Mouse (Mus musculus) E14TG2a.4 (cell line): ENCODE measurements around the gene Foxp4.
A peak's percentile ranks its signal among the peaks of the same experiment; 100 is the strongest.

Experiments used
- H3K27me3 ChIP-seq: 2 replicates; pipeline ENCODE4 v1.6.1; 2014; ENCODE audit warnings: low read length, control low read depth; ENCODE audit not compliant: insufficient read depth
- H3K36me3 ChIP-seq: 2 replicates; pipeline ENCODE4 v1.6.1; 2014; ENCODE audit warnings: low read length, control low read depth; ENCODE audit not compliant: insufficient read depth
- H3K4me1 ChIP-seq: replicated peaks from 2 replicates; pipeline ENCODE4 v1.6.1; 2014; ENCODE audit warnings: low read depth, low read length, control low read depth
- H3K4me3 ChIP-seq: replicated peaks from 2 replicates; pipeline ENCODE4 v1.5.1; 2014; ENCODE audit warnings: mild to moderate bottlenecking, low read length
- H3K9me3 ChIP-seq: 2 replicates; pipeline ENCODE4 v1.6.1; 2014; ENCODE audit warnings: low read length, control low read depth
- CTCF ChIP-seq: conservative IDR thresholded peaks from 2 replicates; pipeline ENCODE4 v1.5.1; 2014; ENCODE audit warnings: low read length
- NANOG ChIP-seq: IDR thresholded peaks from 2 replicates; pipeline ENCODE4 v1.6.1; 2014; ENCODE audit warnings: borderline replicate concordance, low read length, mixed read lengths
- POU5F1 ChIP-seq: IDR thresholded peaks from 2 replicates; pipeline ENCODE4 v1.6.1; 2014; ENCODE audit warnings: low read length, borderline replicate concordance

Gene Foxp4

DNA sequence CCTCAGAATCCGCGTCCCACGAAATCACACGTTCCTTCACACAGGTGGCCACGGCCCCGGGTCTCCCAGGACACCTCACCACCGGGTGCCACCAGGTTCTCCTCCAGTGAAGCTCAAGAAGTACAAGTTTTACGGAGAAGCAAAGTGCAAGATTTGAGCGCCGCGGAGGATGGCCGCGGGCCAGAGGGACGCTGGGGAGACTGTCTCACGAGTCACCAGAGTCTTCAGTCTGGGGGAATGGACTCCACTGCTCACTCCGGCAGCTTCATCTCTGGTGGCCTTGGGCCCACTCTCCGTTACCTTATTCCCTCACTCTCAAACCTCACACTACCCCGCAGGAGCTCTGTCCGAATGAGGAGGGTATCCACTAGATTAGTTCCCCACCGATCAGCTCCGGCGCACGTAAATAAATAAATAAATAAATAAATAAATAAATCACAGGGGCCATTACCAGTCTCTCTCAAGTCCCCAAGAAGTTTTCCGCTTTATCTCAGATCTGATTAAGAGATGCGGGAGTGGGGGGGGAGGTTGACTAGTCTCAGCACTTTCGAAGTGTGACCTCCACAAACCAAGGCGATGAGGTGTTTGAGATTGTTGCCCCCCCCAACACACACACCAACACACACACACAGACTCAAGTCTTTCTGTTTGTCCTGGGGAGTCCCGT lies 1.3 kb downstream of the Foxp4 start:
- peak overlapping the region; percentile 95 for H3K4me3 ChIP-seq
- H3K36me3 ChIP-seq, result peaks cover 11% of the 10 kb centered on the region
- no peak for TF ChIP-seq NANOG
- no peak for TF ChIP-seq POU5F1
- TF ChIP-seq CTCF, result no peak
- peaks cover 74% of the 10 kb centered on the region for H3K4me1 ChIP-seq
- no peaks in the 10 kb centered on the region for H3K9me3 ChIP-seq
- peaks cover 44% of the 10 kb centered on the region for H3K27me3 ChIP-seq

DNA sequence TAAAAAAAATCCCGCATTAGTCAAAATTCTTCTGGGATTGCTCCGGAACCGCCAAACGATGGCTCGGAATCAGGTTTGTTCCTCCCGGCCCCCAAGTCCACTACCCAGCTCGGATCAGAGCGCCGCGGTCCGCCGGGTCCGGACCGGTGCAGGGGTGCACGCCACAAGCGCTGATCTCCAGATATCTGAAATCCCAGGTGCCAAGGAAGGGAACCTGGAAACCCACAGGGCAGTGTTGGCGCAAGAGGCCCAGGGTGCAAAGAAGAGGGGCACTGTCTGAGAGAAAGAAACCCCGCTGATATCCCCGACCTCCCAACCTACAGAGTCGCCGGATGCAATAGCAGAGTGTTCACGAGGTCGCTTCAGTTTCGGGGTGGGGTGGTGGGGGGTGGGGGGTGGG lies 1.9 kb downstream of the Foxp4 start:
- peak overlapping the region; percentile 95 for H3K4me3 ChIP-seq
- H3K4me1 ChIP-seq, result peaks cover 76% of the 10 kb centered on the region
- TF ChIP-seq NANOG, result no peak
- no peak for TF ChIP-seq CTCF
- no peak for TF ChIP-seq POU5F1
- H3K27me3 ChIP-seq, result peaks cover 48% of the 10 kb centered on the region
- peaks cover 17% of the 10 kb centered on the region for H3K36me3 ChIP-seq
- H3K9me3 ChIP-seq, result no peaks in the 10 kb centered on the region

DNA sequence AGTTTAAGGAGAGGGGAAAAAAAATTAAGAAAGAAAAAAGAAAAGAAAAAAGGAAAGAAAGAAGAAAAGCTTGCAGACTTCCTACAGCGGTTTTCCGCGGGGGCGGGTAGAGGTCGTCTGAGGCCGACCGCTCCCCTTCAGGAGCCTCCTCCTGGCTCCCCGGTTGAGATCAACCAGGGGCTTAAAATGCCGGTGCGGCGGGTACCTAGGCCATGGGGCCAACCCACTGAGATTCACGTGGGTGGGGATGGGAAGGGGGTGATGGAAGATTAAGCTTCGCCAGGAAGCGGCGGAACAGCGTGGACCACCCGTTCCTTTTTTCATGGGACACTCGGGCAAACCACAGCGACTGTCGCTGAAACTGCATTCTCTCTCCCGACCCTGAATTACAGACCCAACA lies 2.3 kb downstream of the Foxp4 start:
- TF ChIP-seq NANOG (no peak), CTCF (no peak), POU5F1 (no peak)
- no peaks in the 10 kb centered on the region for H3K9me3 ChIP-seq
- peaks cover 19% of the 10 kb centered on the region for H3K36me3 ChIP-seq
- H3K4me3 ChIP-seq, result peak overlapping the region; percentile 95
- H3K27me3 ChIP-seq, result peaks cover 48% of the 10 kb centered on the region
- H3K4me1 ChIP-seq, result peaks cover 78% of the 10 kb centered on the region

DNA sequence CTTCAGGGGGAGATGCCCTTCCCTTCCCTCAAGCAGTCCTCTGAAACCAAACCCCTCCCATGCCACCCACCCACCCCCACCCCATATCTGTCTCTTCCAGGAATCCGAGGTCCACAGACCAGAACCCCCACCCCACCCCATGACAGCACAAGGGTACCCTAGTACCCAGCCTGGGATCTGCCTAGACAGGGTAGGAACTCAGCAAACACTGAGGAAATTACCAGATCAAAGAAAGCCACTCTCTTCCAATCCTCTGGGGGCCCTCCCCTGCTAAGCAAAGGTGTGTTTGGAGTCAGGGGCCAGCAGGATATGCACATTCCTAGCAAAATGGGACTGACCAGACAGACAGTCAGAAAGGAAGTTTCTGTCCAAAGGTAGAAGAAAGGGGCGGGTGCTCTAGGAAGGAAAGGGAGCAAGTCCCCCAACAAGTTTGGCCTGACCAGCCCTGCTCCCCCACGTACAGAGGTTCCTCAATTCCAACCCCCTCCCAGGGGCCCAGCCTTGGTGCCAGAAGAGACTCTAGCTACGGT lies 3.2 kb downstream of the Foxp4 start:
- Histone ChIP-seq H3K9me3 (no peaks in the 10 kb centered on the region), H3K36me3 (peaks cover 28% of the 10 kb centered on the region), H3K4me1 (peaks cover 78% of the 10 kb centered on the region), H3K27me3 (peaks cover 56% of the 10 kb centered on the region), H3K4me3 (peak overlapping the region; percentile 95)
- TF ChIP-seq NANOG, result no peak; the same call in 1 of the 2 replicates
- no peak for TF ChIP-seq CTCF
- TF ChIP-seq POU5F1, result no peak

DNA sequence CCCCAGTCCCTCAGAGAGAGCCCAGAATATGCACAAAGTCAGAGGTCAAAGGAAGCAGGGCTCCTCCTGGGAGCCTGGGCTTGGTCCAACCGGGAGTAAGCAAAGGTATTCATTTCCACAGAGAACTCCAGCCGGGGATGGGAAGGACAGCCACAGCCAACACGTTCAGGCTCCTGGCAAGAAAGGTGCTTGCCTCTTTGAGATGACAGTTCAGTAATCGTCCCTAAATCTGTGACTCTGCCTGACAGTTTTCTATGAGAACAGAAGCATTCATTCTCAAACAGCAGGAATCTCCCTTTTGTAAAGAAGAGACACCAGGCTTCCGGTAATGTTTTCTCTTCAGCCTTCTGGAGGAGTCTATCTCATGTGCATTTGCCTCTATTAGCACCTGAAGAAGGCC lies 4.6 kb downstream of the Foxp4 start:
- Histone ChIP-seq H3K9me3 (no peaks in the 10 kb centered on the region), H3K4me1 (peaks cover 83% of the 10 kb centered on the region), H3K36me3 (peaks cover 39% of the 10 kb centered on the region), H3K4me3 (peak overlapping the region; percentile 64), H3K27me3 (peaks cover 65% of the 10 kb centered on the region)
- TF ChIP-seq CTCF (no peak), NANOG (0 out of 2 replicates have a peak, but pooled peaks have one; percentile 10)

DNA sequence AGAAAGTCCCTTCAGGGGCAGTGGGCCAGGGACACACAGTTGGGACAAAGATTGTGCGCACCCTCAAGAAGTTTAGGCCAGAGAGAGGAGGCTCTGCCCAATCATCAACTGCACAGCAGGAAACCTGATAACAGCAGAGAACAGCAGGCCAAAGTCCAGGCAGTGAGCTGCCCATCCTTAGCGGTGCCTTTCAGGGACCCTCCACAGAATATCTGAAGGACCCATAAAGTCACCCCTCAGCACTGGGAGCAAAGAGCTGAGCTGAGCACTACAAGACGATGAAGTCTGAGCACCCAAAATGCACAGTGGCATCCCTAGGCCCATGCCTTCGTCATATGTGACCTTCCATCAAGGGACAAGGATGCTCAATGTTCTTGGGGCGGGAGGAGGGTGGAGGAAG lies 6.5 kb downstream of the Foxp4 start:
- Histone ChIP-seq H3K4me3 (peak overlapping the region; percentile 64), H3K36me3 (peaks cover 47% of the 10 kb centered on the region), H3K9me3 (no peaks in the 10 kb centered on the region), H3K4me1 (peaks cover 93% of the 10 kb centered on the region), H3K27me3 (peaks cover 68% of the 10 kb centered on the region)
- TF ChIP-seq NANOG, result no peak
- TF ChIP-seq POU5F1, result no peak
- no peak for TF ChIP-seq CTCF

DNA sequence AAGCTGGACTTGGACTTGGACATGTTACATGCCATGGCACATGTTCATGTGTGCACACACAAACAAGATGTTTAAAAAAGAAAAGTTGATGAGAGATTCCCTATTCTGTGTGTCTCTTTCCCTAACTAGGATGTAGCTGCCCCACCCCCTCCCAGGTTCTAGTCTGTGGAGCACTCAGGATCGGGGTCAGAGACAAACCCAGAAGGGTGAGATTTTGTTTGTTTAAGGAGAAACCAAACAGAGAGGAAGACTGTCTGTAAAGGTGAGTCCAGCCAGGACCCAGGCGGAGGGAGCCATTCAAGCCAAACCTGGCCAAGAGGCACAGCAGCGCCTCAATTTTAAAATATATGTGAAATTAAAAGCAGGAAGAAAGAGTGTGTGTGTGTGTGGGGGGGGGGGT lies 7.2 kb downstream of the Foxp4 start:
- Histone ChIP-seq H3K4me1 (peaks cover 92% of the 10 kb centered on the region), H3K36me3 (peaks cover 51% of the 10 kb centered on the region), H3K9me3 (no peaks in the 10 kb centered on the region), H3K27me3 (peaks cover 68% of the 10 kb centered on the region), H3K4me3 (no peak overlapping the region)
- no peak for TF ChIP-seq POU5F1
- no peak for TF ChIP-seq NANOG
- TF ChIP-seq CTCF, result no peak

DNA sequence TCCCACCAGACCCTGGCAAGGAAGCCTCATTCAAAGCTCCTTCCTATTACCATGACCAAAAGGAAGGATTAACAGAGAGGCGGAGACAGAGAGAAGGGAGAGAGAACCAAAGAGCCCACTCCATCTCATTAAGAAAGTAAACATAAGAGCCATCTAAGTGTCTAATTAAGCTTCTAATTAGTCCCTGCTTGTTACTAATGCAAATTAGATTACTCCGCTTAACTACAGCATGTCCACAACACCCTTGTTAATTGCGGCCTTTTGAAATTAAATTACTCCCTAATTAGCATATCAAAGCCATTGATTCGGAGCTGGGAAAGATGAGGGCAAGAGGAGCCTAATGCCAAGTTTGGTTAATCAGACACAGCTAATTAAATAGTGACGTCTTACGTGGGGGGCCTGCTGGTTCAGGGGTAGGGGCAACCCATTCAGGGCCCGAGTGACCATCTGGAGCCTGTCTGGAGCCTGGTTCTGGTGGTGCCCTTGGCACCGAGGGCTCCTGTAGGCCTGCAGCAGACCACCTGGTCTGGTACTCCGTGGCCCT lies 9.7 kb downstream of the Foxp4 start:
- H3K4me1 ChIP-seq, result peaks cover 89% of the 10 kb centered on the region
- TF ChIP-seq POU5F1 (peak; percentile 53; the same call in 1 of the 2 replicates), CTCF (no peak), NANOG (peak; percentile 83)
- peak overlapping the region; percentile 17; the same call in 1 of the 2 replicates for H3K4me3 ChIP-seq
- peaks cover 63% of the 10 kb centered on the region for H3K36me3 ChIP-seq
- peaks cover 76% of the 10 kb centered on the region for H3K27me3 ChIP-seq
- H3K9me3 ChIP-seq, result no peaks in the 10 kb centered on the region
